Mouse (Mus musculus): ENCODE data around the gene Acer1.

DNA sequence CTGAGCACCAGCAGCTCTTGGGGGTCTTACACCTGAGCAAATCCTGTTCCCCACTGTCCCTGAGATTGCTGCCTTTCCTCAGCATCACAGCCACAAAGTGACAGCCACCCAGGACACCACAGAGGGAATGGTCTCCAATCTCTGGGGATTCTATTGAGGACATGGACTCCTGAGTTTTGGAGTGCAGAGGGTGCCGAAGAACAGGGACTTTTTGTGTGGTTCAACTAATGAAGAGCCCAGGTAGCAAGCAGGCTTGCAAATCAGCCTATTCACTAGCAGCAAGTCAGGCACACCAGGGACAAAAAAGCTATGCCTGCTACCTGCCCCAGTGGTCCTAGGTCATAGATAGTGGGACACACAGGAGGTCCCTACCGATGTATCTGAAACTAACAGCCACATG, 48.5 kb downstream of the Acer1 start:
- TF ChIP-seq GATA1 (IDR thresholded peaks at IDR 0.05; ENCODE audit: borderline replicate concordance, low read length) (no peak), FLI1 (IDR thresholded peaks at IDR 0.05; ENCODE audit: low read length) (no peak)

Measured in megakaryocyte, embryonic 14.5 days (primary cell).